Mouse (Mus musculus) MEL (cell line): ENCODE results near the gene Emilin3. TPM values are rescaled to one million over a fixed set of nuclear protein-coding genes. Genes with fewer than 3 reads are reported as not detected.

Experiments used
- DNase-seq: peaks from one replicate; pipeline ENCODE4 v3.0.0; 2011; ENCODE audit warnings: low read depth, low spot score
- H3K27ac ChIP-seq: 2 replicates; pipeline ENCODE4 v1.5.1; 2012; ENCODE audit warnings: low read depth, mild to moderate bottlenecking, control low read depth, low read length, moderate library complexity; ENCODE audit not compliant: control insufficient read depth
- H3K27me3 ChIP-seq, 2 experiments: fragments of 150-350 bp in 1 of 2; sonication (generic) in 1 of 2; 2 replicates each; pipeline ENCODE4 v1.6.1; 2012; ENCODE audit warnings: low read length in 2 of 2, mild to moderate bottlenecking in 2 of 2, improper control_type of control experiment in 1 of 2, moderate library complexity in 1 of 2; ENCODE audit not compliant: insufficient read depth in 2 of 2, control insufficient read depth in 1 of 2
- H3K36me3 ChIP-seq, 2 experiments: 2 replicates each; pipeline ENCODE4 v1.6.1; 2012 to 2014; ENCODE audit warnings: low read length in 2 of 2, improper control_type of control experiment in 1 of 2, inconsistent platforms in 1 of 2, mild to moderate bottlenecking in 1 of 2; ENCODE audit not compliant: insufficient read depth in 2 of 2, control insufficient read depth in 1 of 2
- H3K4me1 ChIP-seq, 2 experiments: fragments of 150-350 bp in 1 of 2; sonication (generic) in 1 of 2; 2 replicates each; pipeline ENCODE4 v1.6.1; 2012; ENCODE audit warnings: low read length in 2 of 2, improper control_type of control experiment in 1 of 2, mild to moderate bottlenecking in 1 of 2; ENCODE audit not compliant: insufficient read depth in 2 of 2, control insufficient read depth in 1 of 2
- H3K4me3 ChIP-seq, 2 experiments: fragments of 150-350 bp in 1 of 2; sonication (generic) in 1 of 2; 2 replicates each; pipeline ENCODE4 v1.5.1; 2012; ENCODE audit warnings: low read depth in 2 of 2, low read length in 2 of 2, mild to moderate bottlenecking in 2 of 2, moderate library complexity in 2 of 2, control low read depth in 1 of 2, improper control_type of control experiment in 1 of 2; ENCODE audit not compliant: control insufficient read depth in 1 of 2, insufficient read depth in 1 of 2
- H3K79me2 ChIP-seq: 2 replicates; pipeline ENCODE4 v1.6.1; 2012; ENCODE audit warnings: mild to moderate bottlenecking, low read length, moderate library complexity; ENCODE audit not compliant: control insufficient read depth, poor library complexity, insufficient read depth
- H3K9ac ChIP-seq: 2 replicates; pipeline ENCODE4 v1.6.1; 2012; ENCODE audit warnings: low read depth, mild to moderate bottlenecking, control low read depth, low read length, moderate library complexity; ENCODE audit not compliant: control insufficient read depth, poor library complexity, severe bottlenecking
- H3K9me3 ChIP-seq: fragments of 150-350 bp; sonication (generic); replicated peaks from 2 replicates; pipeline ENCODE4 v1.6.1; 2012; ENCODE audit warnings: mild to moderate bottlenecking, low read length, improper control_type of control experiment, moderate library complexity; ENCODE audit not compliant: insufficient read depth
- BHLHE40 ChIP-seq: IDR thresholded peaks from 2 replicates; pipeline ENCODE4 v1.6.1; 2012; ENCODE audit warnings: low read depth, mild to moderate bottlenecking, inconsistent platforms, low read length, improper control_type of control experiment, borderline replicate concordance
- CHD1 ChIP-seq: IDR thresholded peaks from 2 replicates; pipeline ENCODE4 v1.6.1; 2012; ENCODE audit warnings: low read depth, mild to moderate bottlenecking, inconsistent platforms, low read length, improper control_type of control experiment
- CHD2 ChIP-seq: IDR thresholded peaks from 2 replicates; pipeline ENCODE4 v1.6.1; 2011; ENCODE audit warnings: low read length, improper control_type of control experiment
- CTCF ChIP-seq, 3 experiments: IDR thresholded peaks in 2 of 3; conservative IDR thresholded peaks in 1 of 3; 2 replicates each; pipeline ENCODE4 v1.5.1; 2011 to 2012; ENCODE audit warnings: low read length in 3 of 3, low read depth in 2 of 3, mild to moderate bottlenecking in 2 of 3, improper control_type of control experiment in 1 of 3, inconsistent platforms in 1 of 3, mixed read lengths in 1 of 3, moderate library complexity in 1 of 3; ENCODE audit not compliant: control insufficient read depth in 1 of 3, insufficient read depth in 1 of 3, poor library complexity in 1 of 3, severe bottlenecking in 1 of 3
- ELF1 ChIP-seq: IDR thresholded peaks from 2 replicates; pipeline ENCODE4 v1.6.1; 2014; ENCODE audit warnings: low read depth, mild to moderate bottlenecking, inconsistent platforms, low read length, improper control_type of control experiment, moderate library complexity
- EP300 ChIP-seq, 2 experiments: IDR thresholded peaks; 2 replicates each; pipeline ENCODE4 v1.6.1; 2011; ENCODE audit warnings: improper control_type of control experiment in 2 of 2, low read length in 2 of 2, low read depth in 1 of 2, mild to moderate bottlenecking in 1 of 2
- ETS1 ChIP-seq: IDR thresholded peaks from 2 replicates; pipeline ENCODE4 v1.6.1; 2012; ENCODE audit warnings: low read depth, mild to moderate bottlenecking, inconsistent platforms, low read length, improper control_type of control experiment, moderate library complexity
- HCFC1 ChIP-seq: IDR thresholded peaks from 2 replicates; pipeline ENCODE4 v1.6.1; 2012; ENCODE audit warnings: low read depth, mild to moderate bottlenecking, inconsistent platforms, low read length, improper control_type of control experiment, moderate library complexity
- JUND ChIP-seq: IDR thresholded peaks from 2 replicates; pipeline ENCODE4 v1.6.1; 2011; ENCODE audit warnings: low read depth, mild to moderate bottlenecking, improper control_type of control experiment, low read length
- KAT2A ChIP-seq: conservative IDR thresholded peaks from 2 replicates; pipeline ENCODE4 v1.6.1; 2012; ENCODE audit warnings: low read depth, low read length, improper control_type of control experiment, inconsistent platforms
- MAFK ChIP-seq: IDR thresholded peaks from 2 replicates; pipeline ENCODE4 v1.6.1; 2011; ENCODE audit warnings: low read depth, mild to moderate bottlenecking, low read length, improper control_type of control experiment, borderline replicate concordance
- MAZ ChIP-seq: IDR thresholded peaks from 2 replicates; pipeline ENCODE4 v1.6.1; 2012; ENCODE audit warnings: low read depth, mild to moderate bottlenecking, inconsistent platforms, low read length, improper control_type of control experiment
- MXI1 ChIP-seq: IDR thresholded peaks from 2 replicates; pipeline ENCODE4 v1.6.1; 2011; ENCODE audit warnings: mild to moderate bottlenecking, low read depth, low read length, improper control_type of control experiment
- MYB ChIP-seq: IDR thresholded peaks from 2 replicates; pipeline ENCODE4 v1.6.1; 2011; ENCODE audit warnings: mild to moderate bottlenecking, low read depth, low read length, improper control_type of control experiment
- NELFE ChIP-seq: IDR thresholded peaks from 2 replicates; pipeline ENCODE4 v1.6.1; 2011; ENCODE audit warnings: low read depth, low read length, improper control_type of control experiment
- RAD21 ChIP-seq: IDR thresholded peaks from 2 replicates; pipeline ENCODE4 v1.6.1; 2011; ENCODE audit warnings: mild to moderate bottlenecking, low read depth, low read length, improper control_type of control experiment
- SIN3A ChIP-seq: IDR thresholded peaks from 2 replicates; pipeline ENCODE4 v1.6.1; 2012; ENCODE audit warnings: low read length, improper control_type of control experiment, inconsistent platforms
- TBP ChIP-seq: IDR thresholded peaks from 2 replicates; pipeline ENCODE4 v1.8.0; 2011; ENCODE audit warnings: low read depth, low read length, improper control_type of control experiment
- USF1 ChIP-seq: IDR thresholded peaks from 2 replicates; pipeline ENCODE4 v1.6.1; 2014; ENCODE audit warnings: low read depth, mild to moderate bottlenecking, inconsistent platforms, low read length, improper control_type of control experiment, moderate library complexity
- USF2 ChIP-seq, 2 experiments: IDR thresholded peaks; 2 replicates each; pipeline ENCODE4 v1.6.1; 2011 to 2012; ENCODE audit warnings: improper control_type of control experiment in 2 of 2, low read length in 2 of 2, borderline replicate concordance in 1 of 2, inconsistent platforms in 1 of 2, low read depth in 1 of 2, mild to moderate bottlenecking in 1 of 2; ENCODE audit not compliant: insufficient read depth in 1 of 2
- ZC3H11A ChIP-seq: IDR thresholded peaks from 2 replicates; pipeline ENCODE4 v1.6.1; 2012; ENCODE audit warnings: low read depth, mild to moderate bottlenecking, inconsistent platforms, low read length, improper control_type of control experiment
- ZKSCAN1 ChIP-seq: IDR thresholded peaks from 2 replicates; pipeline ENCODE4 v1.6.1; 2012; ENCODE audit warnings: low read depth, mild to moderate bottlenecking, inconsistent platforms, low read length, improper control_type of control experiment, moderate library complexity
- ZNF384 ChIP-seq: IDR thresholded peaks from 2 replicates; pipeline ENCODE4 v1.6.1; 2012; ENCODE audit warnings: low read depth, mild to moderate bottlenecking, inconsistent platforms, low read length, improper control_type of control experiment
- polyA plus RNA-seq, 2 experiments: library from polyadenylated mRNA; stranded (reverse) in 1 of 2; unstranded in 1 of 2; fragments of >175 nt in 1 of 2; fragments of >200 nt in 1 of 2; gene quantifications; 2 replicates each; pipeline versions ENCODE4 v1.2.1 to v1.2.4; 2012; ENCODE audit warnings: low replicate concordance in 2 of 2, low read depth in 1 of 2; ENCODE audit not compliant: insufficient read length in 2 of 2, insufficient read depth in 1 of 2, missing spikeins in 1 of 2
- total RNA-seq: library from RNA; depleted of rRNA; stranded (reverse); fragments of 300-350 nt; gene quantifications from 2 replicates; pipeline ENCODE4 v1.2.3, GENCODE M21; 2012

Emilin3 gene
- total and polyA plus RNA-seq, 3 experiments = not detected

DNA sequence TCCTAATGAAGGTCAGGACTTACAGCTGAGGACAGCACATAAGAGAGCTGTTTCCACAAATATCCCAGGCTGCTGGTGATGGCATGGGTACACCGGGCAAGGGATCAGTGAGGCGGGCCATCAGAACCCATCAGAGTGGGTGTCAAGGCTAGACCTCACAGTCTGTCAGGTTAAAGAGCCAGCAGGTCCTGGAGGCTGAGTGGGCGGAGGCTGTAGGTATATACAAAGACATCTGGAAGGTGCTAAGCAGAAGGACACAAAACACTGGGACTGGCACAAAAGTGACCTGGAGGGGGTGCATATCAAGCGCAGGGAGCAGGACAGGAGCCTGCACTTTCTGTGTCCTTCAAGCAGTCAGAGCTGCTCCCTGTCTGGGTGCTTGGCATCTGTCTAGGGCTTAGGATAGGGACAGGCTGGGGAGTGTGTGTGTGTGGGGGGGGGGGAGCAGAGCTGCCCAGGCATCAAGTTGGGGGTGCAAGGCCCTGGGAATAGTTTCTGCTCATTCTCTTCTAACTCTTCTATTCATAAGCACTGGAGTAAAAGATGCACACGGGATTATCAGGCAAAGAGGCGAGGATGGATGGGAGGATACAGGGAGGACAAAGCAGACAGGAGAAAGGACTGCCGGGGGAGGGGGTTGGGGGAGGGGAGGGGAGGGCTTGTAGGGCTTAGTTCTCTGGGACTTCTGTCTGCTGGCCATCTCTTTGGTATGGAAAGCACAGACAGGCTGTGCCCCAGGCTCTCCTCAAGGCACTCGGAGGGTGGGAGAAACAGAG lies 6.2 kb upstream of the Emilin3 start:
- TF ChIP-seq MYB = no peak
- TF ChIP-seq RAD21 = no peak
- TF ChIP-seq KAT2A = no peak
- TF ChIP-seq ZC3H11A = no peak
- TF ChIP-seq JUND = no peak
- no peak for TF ChIP-seq ELF1
- H3K36me3 ChIP-seq = no peaks in the 10 kb centered on the region
- no peak overlapping the region for H3K9ac ChIP-seq
- no peak for DNase-seq
- H3K9me3 ChIP-seq = no peaks in the 10 kb centered on the region
- H3K27me3 ChIP-seq = no peaks in the 10 kb centered on the region; a peak in 1 of 4 replicates
- no peak overlapping the region for H3K4me3 ChIP-seq
- no peaks in the 10 kb centered on the region for H3K79me2 ChIP-seq
- no peaks in the 10 kb centered on the region for H3K4me1 ChIP-seq
- H3K27ac ChIP-seq = no peak overlapping the region

DNA sequence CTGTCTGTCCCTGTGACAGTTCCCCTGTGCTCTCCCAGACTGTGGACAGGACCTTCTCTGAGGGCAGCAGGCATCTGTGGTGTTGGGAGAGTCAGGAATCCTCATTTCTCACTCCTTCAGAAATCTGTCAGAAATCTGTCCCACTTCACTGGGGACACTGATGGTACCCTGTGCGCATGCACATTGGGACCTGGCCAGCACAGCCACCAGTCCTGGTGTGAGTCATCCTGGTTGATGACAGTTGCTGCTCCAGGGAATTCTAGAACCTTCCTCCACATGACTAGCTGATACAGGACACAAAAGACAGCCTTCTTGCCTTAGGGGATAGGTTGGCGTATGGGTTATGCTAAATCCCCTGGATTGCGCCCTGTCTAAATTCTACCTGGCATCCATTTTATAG lies 5.2 kb upstream of the Emilin3 start:
- no peaks in the 10 kb centered on the region for H3K9me3 ChIP-seq
- DNase-seq = no peak
- no peak overlapping the region for H3K27ac ChIP-seq
- H3K4me3 ChIP-seq = no peak overlapping the region
- no peaks in the 10 kb centered on the region for H3K79me2 ChIP-seq
- no peak overlapping the region for H3K9ac ChIP-seq
- H3K4me1 ChIP-seq = no peaks in the 10 kb centered on the region
- TF ChIP-seq CHD1 = no peak
- no peak for TF ChIP-seq KAT2A
- no peak for TF ChIP-seq MXI1
- no peak for TF ChIP-seq MAZ
- TF ChIP-seq ZNF384 = no peak
- no peak for TF ChIP-seq JUND
- TF ChIP-seq RAD21 = no peak
- TF ChIP-seq HCFC1 = no peak
- H3K27me3 ChIP-seq = no peaks in the 10 kb centered on the region; a peak in 1 of 4 replicates
- no peaks in the 10 kb centered on the region for H3K36me3 ChIP-seq

DNA sequence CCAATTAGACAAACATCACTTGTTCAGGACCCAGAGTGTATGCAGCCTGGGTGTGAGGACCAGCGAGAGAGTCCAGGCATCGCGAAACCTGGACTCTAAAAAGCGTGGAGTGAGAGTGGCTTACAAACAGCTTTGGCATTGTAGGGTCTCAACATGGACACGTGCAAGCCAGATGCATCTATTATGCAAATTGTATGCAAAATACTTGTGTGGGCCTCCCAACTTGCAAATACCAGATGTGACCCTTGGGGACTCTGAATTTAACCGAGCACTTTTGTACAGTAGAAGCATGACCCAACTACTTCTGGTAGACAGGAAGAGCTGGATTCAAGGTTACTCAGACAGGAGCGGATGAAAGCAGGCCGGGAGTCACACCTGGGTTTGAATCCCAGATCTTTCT lies 4.6 kb upstream of the Emilin3 start:
- no peaks in the 10 kb centered on the region for H3K9me3 ChIP-seq
- no peak for DNase-seq
- no peaks in the 10 kb centered on the region for H3K4me1 ChIP-seq
- H3K27ac ChIP-seq = no peak overlapping the region
- no peaks in the 10 kb centered on the region; a peak in 1 of 4 replicates for H3K27me3 ChIP-seq
- no peaks in the 10 kb centered on the region for H3K36me3 ChIP-seq
- no peak overlapping the region for H3K9ac ChIP-seq
- H3K4me3 ChIP-seq = no peak overlapping the region
- no peaks in the 10 kb centered on the region for H3K79me2 ChIP-seq
- TF ChIP-seq NELFE (no peak), BHLHE40 (no peak), MYB (no peak), SIN3A (no peak), MAFK (no peak), USF2 (IDR thresholded peaks at IDR 0.05; ENCODE audit: borderline replicate concordance in 1 of 2, insufficient read depth in 1 of 2, low read depth in 1 of 2, low read length in 2 of 2) (no peak), USF1 (no peak), ELF1 (no peak), CHD2 (no peak), JUND (no peak), TBP (no peak), ETS1 (no peak), CTCF (IDR thresholded peaks at IDR 0.05 in 2 of 3, conservative IDR thresholded peaks at IDR 0.05 in 1 of 3; ENCODE audit: control insufficient read depth in 1 of 3, insufficient read depth in 1 of 3, low read depth in 2 of 3, low read length in 3 of 3, poor library complexity in 1 of 3, severe bottlenecking in 1 of 3) (no peak), EP300 (IDR thresholded peaks at IDR 0.05; ENCODE audit: low read depth in 1 of 2, low read length in 2 of 2) (no peak), ZKSCAN1 (no peak)
- TF ChIP-seq, all 39 proteins: peak for 0
